Mouse (Mus musculus) urinary bladder, postnatal 10 days (tissue): ENCODE results near the gene Tbx2.

Source experiments
- DNase-seq: peaks from one replicate; pipeline ENCODE4 v3.0.0; 2022; ENCODE audit warnings: low spot score

Gene Tbx2

GRCm38 (mm10) chr11:85832231-85832924 is at the start of gene Tbx2:
Gene Tbx2 (plus strand): TSS chr11:85832551.
- DNase-seq: no peak

- DNase-seq: no peak
These were observed 46.1 kb upstream of the Tbx2 start for GRCm38 (mm10) chr11:85786113-85786718.

GRCm38 (mm10) chr11:85789750-85790149 is 42.6 kb upstream of the Tbx2 start:
- DNase-seq: no peak

GRCm38 (mm10) chr11:85790267-85790666 is 42.1 kb upstream of the Tbx2 start:
- no peak for DNase-seq

GRCm38 (mm10) chr11:85791212-85791611 is 41.1 kb upstream of the Tbx2 start:
- no peak for DNase-seq

GRCm38 (mm10) chr11:85792534-85793215 is 39.7 kb upstream of the Tbx2 start:
- no peak for DNase-seq

- DNase-seq: no peak
These were observed 32.9 kb upstream of the Tbx2 start for GRCm38 (mm10) chr11:85799456-85799855.

GRCm38 (mm10) chr11:85799856-85800255 is 32.5 kb upstream of the Tbx2 start:
- DNase-seq: no peak

- DNase-seq: no peak
These were observed 32.0 kb upstream of the Tbx2 start for GRCm38 (mm10) chr11:85800380-85800779.

GRCm38 (mm10) chr11:85804048-85804447 is 28.3 kb upstream of the Tbx2 start:
- DNase-seq: no peak

- no peak for DNase-seq
These were observed 26.6 kb upstream of the Tbx2 start for GRCm38 (mm10) chr11:85805779-85806178.

GRCm38 (mm10) chr11:85807353-85807752 is 25.0 kb upstream of the Tbx2 start:
- DNase-seq: no peak

- no peak for DNase-seq
These were observed 21.1 kb upstream of the Tbx2 start for GRCm38 (mm10) chr11:85811229-85811628.

- no peak for DNase-seq
These were observed 20.7 kb upstream of the Tbx2 start for GRCm38 (mm10) chr11:85811676-85812075.

- no peak for DNase-seq
These were observed 20.0 kb upstream of the Tbx2 start for GRCm38 (mm10) chr11:85812201-85812966.

- no peak for DNase-seq
These were observed 17.7 kb upstream of the Tbx2 start for GRCm38 (mm10) chr11:85814678-85815077.

- DNase-seq: no peak
These were observed 15.9 kb upstream of the Tbx2 start for GRCm38 (mm10) chr11:85816471-85816870.

- no peak for DNase-seq
These were observed 13.9 kb upstream of the Tbx2 start for GRCm38 (mm10) chr11:85818401-85818800.

GRCm38 (mm10) chr11:85820959-85821358 is 11.4 kb upstream of the Tbx2 start:
- no peak for DNase-seq

GRCm38 (mm10) chr11:85821659-85822058 is 10.7 kb upstream of the Tbx2 start:
- DNase-seq: no peak

- no peak for DNase-seq
These were observed 9.2 kb upstream of the Tbx2 start for GRCm38 (mm10) chr11:85823181-85823580.

GRCm38 (mm10) chr11:85823794-85824193 is 8.6 kb upstream of the Tbx2 start:
- no peak for DNase-seq

- DNase-seq: no peak
These were observed 7.3 kb upstream of the Tbx2 start for GRCm38 (mm10) chr11:85825031-85825430.
